ENCODE assay signal across 24 mouse cellular contexts in the genomic region with DNA sequence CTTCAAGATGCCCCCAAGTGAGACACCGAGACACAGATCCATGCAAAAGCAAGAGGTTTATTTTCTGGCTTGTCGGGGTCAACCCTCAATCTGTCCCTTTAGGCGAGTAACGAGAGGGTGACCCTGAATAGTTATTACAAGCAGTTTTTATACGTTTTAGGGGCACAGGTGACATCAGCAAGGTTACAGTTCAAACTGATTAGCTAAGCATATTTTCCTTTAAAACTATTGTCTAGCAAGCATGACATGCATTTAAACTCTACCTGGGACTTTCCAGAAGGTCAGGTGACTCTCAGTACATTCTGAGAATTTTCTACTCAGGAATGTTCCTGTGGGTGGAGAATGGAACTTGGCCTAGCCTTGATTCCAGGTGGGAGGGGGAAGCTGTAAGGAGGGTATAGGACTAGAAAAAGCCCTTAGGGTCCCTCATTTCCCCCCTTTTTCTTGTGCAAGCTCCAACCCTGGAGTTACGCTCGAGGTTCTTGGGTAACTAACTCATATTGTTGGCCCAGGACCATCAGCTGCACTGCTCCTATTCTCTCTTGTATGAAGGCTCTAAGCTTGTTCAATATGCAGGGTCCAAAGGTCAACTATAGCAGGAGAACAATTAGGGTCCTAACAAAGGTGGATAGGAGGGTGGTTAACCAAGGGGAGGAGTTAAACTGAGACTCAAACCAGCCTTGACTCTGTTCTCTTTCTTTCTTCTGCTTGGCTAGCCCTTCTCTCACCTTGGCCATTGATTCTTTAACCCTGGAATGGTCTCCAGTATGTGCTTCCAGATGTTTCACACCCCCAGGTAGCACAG. TPM values are rescaled to one million over a fixed set of nuclear protein-coding genes. Genes with fewer than 3 reads are reported as not detected.
DNase-seq lines count a peak whose midpoint lies in the region; ATAC-seq lines count a peak whose summit lies in the region.
"Had no signal": no experiment of that assay in that cellular context is flagged by ENCODE, and none has a peak within 500 bp of the region (broad histone marks: within the 10 kb centered on the region; RNA-seq: fewer than 3 reads in every experiment).

No protein-coding gene starts in this region.

- no peak overlapping the region for H3K27ac ChIP-seq in kidney, embryonic 15.5 days
- H3K27ac ChIP-seq: hindbrain, embryonic 14.5 days; midbrain, embryonic 13.5 days; neural tube, embryonic 12.5 days had no signal

- no peaks in the 10 kb centered on the region for H3K27me3 ChIP-seq in kidney, embryonic 15.5 days
- H3K27me3 ChIP-seq: heart, embryonic 12.5 days; midbrain, embryonic 13.5 days; neural tube, embryonic 12.5 days had no signal

- H3K4me1 ChIP-seq in kidney, embryonic 15.5 days: no peaks in the 10 kb centered on the region
- H3K4me1 ChIP-seq: heart, embryonic 12.5 days; midbrain, embryonic 13.5 days; neural tube, embryonic 12.5 days had no signal

- ATAC-seq in kidney, embryonic 15.5 days (replicated peaks; ENCODE audit: low FRiP score): no peak
- ATAC-seq: forebrain, embryonic 16.5 days; midbrain, embryonic 13.5 days had no signal

- no peak overlapping the region for H3K9ac ChIP-seq in kidney, embryonic 15.5 days
- H3K9ac ChIP-seq: heart, embryonic 12.5 days; hindbrain, embryonic 14.5 days; lung, embryonic 14.5 days; midbrain, embryonic 13.5 days; neural tube, embryonic 12.5 days had no signal

- WGBS in kidney, embryonic 15.5 days: 67% methylated on average over 7 of the region's 7 CpGs

- DNase-seq in kidney, adult 18-20 months: peak; percentile 16
- DNase-seq in 3T3-L1 (ENCODE audit: low read depth, low spot score) (peak; percentile 40), R1 (ENCODE audit: low read depth, low spot score) (peak; percentile 76)
- peak; percentile 20 for DNase-seq in kidney, postnatal 14 days
- DNase-seq in cerebellum, postnatal 25 days: no peak
- DNase-seq in layer of hippocampus, postnatal 14 days (ENCODE audit: low spot score in 2 of 2): no peak
- DNase-seq: adrenal gland, postnatal 14 days; B cell, adult 2 months; cerebellum, postnatal 10 days; gastrocnemius, postnatal 36 days; layer of hippocampus, adult 9-11 months; lung, embryonic 14.5 days; thymus, postnatal 25 days had no signal

- no peak overlapping the region for H3K4me3 ChIP-seq in kidney, embryonic 15.5 days (replicated peaks)
- H3K4me3 ChIP-seq: heart, embryonic 12.5 days; midbrain, embryonic 13.5 days; neural tube, embryonic 12.5 days had no signal

- H3K9me3 ChIP-seq in kidney, embryonic 15.5 days (replicated peaks): peaks cover 15% of the 10 kb centered on the region

- no peak overlapping the region for H3K4me2 ChIP-seq in kidney, embryonic 15.5 days
- H3K4me2 ChIP-seq: heart, embryonic 12.5 days; hindbrain, embryonic 14.5 days; liver, embryonic 11.5 days; lung, embryonic 14.5 days; midbrain, embryonic 13.5 days; neural tube, embryonic 12.5 days had no signal

- H3K36me3 ChIP-seq in kidney, embryonic 15.5 days: peaks cover 5% of the 10 kb centered on the region; the same call in 1 of the 2 replicates
- H3K36me3 ChIP-seq: heart, embryonic 12.5 days had no signal

RNA-seq across cellular contexts. Expression of a gene that starts 15.1 kb away (rescaled TPM):
- polyA plus RNA-seq in kidney, embryonic 15.5 days (2015; fragmentation: Nextera tagmentation; extraction: Ambion mirVana): 0.21 TPM in 1 of 2 replicates, not detected in the other
- not detected for total RNA-seq in layer of hippocampus, postnatal 14 days (2021)
- total RNA-seq: adrenal gland, postnatal 14 days; heart, postnatal 25 days; left cerebral cortex, adult 8-10 months had no signal
- polyA plus RNA-seq: brain, embryonic 14.5 days; forebrain, embryonic 16.5 days; heart, embryonic 12.5 days; hindbrain, embryonic 14.5 days; limb, embryonic 11.5 days; liver, embryonic 11.5 days; lung, embryonic 14.5 days; midbrain, embryonic 13.5 days had no signal

RNA-seq across cellular contexts. Expression of a gene that starts 51.6 kb away (rescaled TPM):
- 54.0 and 57.1 TPM in 2 replicates for polyA plus RNA-seq in kidney, embryonic 15.5 days (2015; fragmentation: Nextera tagmentation; extraction: Ambion mirVana)
- total RNA-seq in layer of hippocampus, postnatal 14 days (2021): 10 to 100 TPM; 72.0 to 79.2 TPM

Comparison
In these comparisons a context has a peak if more than half of its experiments do, and no peak if none do; other contexts are left out.
1. DNase-seq: peak in kidney, adult 18-20 months (single experiment), 3T3-L1 (single experiment), R1 (single experiment) and kidney, postnatal 14 days (single experiment); none in cerebellum, postnatal 25 days (0 of 2) and layer of hippocampus, postnatal 14 days (0 of 2).